Mouse (Mus musculus) 3T3-L1 (cell line): ENCODE measurements around the gene Rabgap1l.

Source experiments
- DNase-seq: peaks from one replicate; pipeline ENCODE4 v3.0.0-alpha.2; 2015; ENCODE audit warnings: low read depth, low spot score

Gene Rabgap1l

DNA sequence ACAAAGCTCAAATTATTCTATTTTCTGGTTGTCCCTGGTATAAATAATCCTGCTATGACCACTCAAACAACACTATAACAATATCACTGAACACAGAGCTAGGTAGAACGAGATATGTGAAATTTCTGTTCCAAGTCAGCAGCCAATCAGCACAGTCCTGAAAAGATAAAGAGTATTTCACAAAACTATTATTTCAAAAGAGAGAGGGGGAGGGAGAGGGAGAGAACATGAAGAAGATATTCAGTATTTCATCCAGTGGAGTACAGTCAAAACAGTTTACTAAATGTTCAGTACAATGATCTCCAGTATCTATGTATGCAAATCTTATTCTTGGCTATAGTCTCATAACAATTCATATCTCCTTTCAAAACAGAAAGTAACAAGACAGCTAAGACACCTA is 5.1 kb downstream of the Rabgap1l start:
- no peak for DNase-seq

- no peak for DNase-seq
Measured at GRCm38 (mm10) chr1:160787164-160787563, 5.8 kb downstream of the Rabgap1l start.

- no peak for DNase-seq
Measured at GRCm38 (mm10) chr1:160786571-160786970, 6.4 kb downstream of the Rabgap1l start.

DNA sequence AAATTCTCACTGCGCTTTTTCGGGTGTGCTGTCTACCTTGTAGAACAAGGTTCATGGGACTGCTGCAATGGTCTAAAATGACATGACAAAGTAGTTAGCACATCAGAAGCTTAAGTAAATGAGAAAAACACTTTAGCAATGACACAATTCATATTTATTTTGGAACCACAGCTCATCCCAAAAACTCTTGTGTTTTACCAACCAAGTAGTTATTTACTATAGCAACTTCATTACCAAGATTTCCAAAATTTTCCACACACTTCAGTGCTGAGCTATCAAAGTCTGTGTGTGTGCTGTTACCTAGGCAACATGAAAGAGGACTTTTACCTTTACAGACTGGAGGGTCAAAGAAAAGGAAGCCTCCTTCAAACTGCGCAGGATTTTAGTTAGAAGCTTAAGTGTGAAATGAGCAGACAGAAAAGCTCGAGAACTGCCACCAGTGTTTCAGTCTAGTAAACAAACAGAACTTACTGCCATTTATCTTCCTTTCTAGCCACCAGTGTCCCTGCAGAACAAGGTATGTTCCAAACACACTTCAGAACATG is 7.3 kb downstream of the Rabgap1l start:
- DNase-seq, result no peak

GRCm38 (mm10) chr1:160784122-160784521 is 8.9 kb downstream of the Rabgap1l start:
- no peak for DNase-seq

DNA sequence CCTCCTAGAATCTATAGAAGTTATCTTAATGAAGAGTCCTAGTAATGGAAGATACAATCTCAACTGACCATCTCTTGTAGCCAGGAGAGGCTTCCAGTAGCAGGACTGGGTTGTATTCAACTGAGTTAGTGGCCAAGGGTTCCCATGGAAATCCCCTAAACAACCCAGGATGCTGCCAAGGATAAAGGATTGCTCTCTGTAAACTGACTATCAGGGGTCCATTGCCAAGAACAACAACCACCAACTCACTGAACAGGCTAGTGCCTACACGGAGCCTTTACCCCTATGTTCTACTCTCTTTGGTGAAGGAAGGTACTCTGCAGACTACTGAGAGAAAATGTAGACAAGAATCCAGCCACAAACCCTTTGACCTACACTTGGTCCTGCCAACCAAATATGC is 18.8 kb downstream of the Rabgap1l start:
- peak; percentile 56 for DNase-seq

GRCm38 (mm10) chr1:160765565-160765964 is 27.4 kb downstream of the Rabgap1l start:
- no peak for DNase-seq

DNA sequence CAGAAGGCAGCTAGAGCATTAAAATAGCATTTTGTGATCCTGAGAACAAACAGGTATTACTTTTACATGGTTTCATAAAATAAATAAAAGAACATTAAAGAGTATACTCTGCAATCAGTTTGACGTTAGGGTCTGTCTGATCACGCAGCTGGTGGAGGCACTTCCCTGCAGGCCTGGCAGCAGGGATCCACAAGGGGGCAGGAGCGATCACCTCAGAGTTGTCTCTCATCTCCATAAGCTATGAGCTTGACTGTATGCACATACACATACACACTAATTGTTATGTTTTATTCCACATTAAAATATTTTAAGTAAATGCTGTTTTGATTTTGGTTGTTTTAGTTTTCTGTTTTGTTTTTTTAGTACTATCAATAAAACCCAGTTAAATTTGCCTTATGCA is 34.8 kb downstream of the Rabgap1l start:
- DNase-seq, result peak; percentile 56

- DNase-seq, result no peak
Measured at GRCm38 (mm10) chr1:160755359-160755758, 37.7 kb downstream of the Rabgap1l start.

GRCm38 (mm10) chr1:160750629-160751028 is 42.4 kb downstream of the Rabgap1l start:
- DNase-seq, result no peak

- no peak for DNase-seq
Measured at GRCm38 (mm10) chr1:160746786-160747185, 46.2 kb downstream of the Rabgap1l start.

GRCm38 (mm10) chr1:160745238-160745930 is 47.6 kb downstream of the Rabgap1l start:
- DNase-seq, result no peak

DNA sequence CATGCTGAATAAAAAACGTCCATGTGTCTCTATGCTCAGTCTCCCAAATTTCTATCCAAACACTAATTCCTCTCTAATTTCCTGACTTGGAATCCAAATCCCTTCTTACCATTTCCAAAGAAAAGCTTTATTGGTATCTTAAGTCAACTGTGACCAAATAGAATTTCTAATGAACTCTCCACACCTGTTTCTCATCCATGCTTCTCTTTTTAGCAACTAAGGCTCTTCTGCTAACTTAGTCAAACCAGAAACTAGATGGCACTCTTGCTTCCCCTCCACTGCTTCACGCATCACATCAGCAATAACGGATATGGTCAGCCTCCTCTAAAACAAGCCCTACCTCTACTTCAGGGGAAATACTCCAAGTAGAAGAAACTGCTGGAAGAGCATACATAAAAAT is 49.0 kb downstream of the Rabgap1l start:
- peak; percentile 15 for DNase-seq

- peak; percentile 83 for DNase-seq
Measured at GRCm38 (mm10) chr1:160743229-160743628, 49.8 kb downstream of the Rabgap1l start.

GRCm38 (mm10) chr1:160740650-160741049 is 52.4 kb downstream of the Rabgap1l start:
- DNase-seq, result no peak

DNA sequence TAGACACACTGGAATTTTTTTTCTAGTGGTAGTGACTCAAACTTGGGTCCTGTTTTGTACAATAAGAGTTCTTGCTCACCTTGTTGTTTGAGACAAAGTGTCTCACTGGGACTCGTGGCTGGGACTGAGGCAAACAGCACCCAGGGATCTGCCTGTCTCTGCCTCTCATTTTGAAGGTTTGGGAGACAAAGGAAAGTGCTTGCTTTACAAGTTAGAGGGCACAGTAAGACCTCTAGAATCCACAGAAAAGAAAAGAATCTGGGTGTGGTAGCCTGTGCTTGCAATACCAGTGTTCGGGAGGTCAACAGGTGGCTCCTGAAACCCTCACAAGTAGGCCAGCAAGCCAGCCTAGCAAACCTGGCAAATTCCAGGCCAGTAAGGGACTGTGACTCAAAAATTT is 58.3 kb downstream of the Rabgap1l start:
- DNase-seq, result no peak

GRCm38 (mm10) chr1:160729944-160730343 is 63.1 kb downstream of the Rabgap1l start:
- DNase-seq, result no peak

GRCm38 (mm10) chr1:160717742-160718141 is 75.3 kb downstream of the Rabgap1l start:
- peak; percentile 85 for DNase-seq

GRCm38 (mm10) chr1:160714685-160715084 is 78.3 kb downstream of the Rabgap1l start:
- DNase-seq, result peak; percentile 74

GRCm38 (mm10) chr1:160713887-160714286 is 79.1 kb downstream of the Rabgap1l start:
- no peak for DNase-seq

GRCm38 (mm10) chr1:160713383-160713782 is 79.6 kb downstream of the Rabgap1l start:
- no peak for DNase-seq

DNA sequence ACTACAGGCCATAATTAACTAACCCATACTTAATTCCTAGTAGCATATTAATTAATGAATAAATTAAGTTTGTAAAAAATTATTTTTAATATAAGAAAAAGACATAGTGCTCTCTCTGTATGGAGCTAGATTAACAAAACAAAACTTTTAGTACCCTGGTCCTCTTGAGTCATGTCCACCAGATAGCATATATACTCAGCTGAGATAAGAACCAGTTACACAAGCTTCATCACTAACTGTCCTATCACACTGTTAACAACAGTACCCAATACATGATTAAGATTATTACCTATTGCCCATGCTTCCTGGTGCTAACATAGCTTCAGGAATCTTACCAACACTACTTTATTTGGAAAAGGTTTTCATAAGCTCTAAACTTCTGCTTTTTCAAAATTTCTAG is 82.5 kb downstream of the Rabgap1l start:
- no peak for DNase-seq

GRCm38 (mm10) chr1:160704596-160704995 is 88.4 kb downstream of the Rabgap1l start:
- DNase-seq, result peak; percentile 83

DNA sequence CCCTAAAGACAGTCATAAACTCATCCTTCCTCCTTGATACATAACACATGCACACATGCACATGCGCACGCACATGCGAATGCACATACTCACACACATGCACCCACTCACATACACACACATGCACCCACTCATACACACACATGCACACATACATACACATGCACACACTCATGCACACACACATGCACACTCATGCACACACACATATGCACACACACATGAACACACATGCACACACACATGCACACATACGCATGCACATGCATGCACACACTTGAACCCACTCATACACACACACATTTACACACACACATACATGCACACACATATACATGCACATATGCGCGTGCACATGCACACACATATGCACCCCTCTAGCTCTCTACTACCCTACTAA is 89.2 kb downstream of the Rabgap1l start:
- DNase-seq, result no peak
